Mouse (Mus musculus): Measurements from ENCODE around the gene Ceacam18. TPM values are rescaled to one million over a fixed set of nuclear protein-coding genes. Genes with fewer than 3 reads are reported as not detected.

Gene Ceacam18
- polyA plus RNA-seq, 1 experiment from 2014 or later, result not detected

Other genes with a start within 250 kb of the Ceacam18 start
- 0.28 and 0.32 TPM in 2 replicates for gene Siglecg, start 226.5 kb upstream of the Ceacam18 start, polyA plus RNA-seq (2015; fragmentation: Nextera tagmentation; extraction: Ambion mirVana)
- gene Lim2, start 207.0 kb upstream of the Ceacam18 start, polyA plus RNA-seq (2015; fragmentation: Nextera tagmentation; extraction: Ambion mirVana), result not detected in 2 replicates
- gene Nkg7, start 197.6 kb upstream of the Ceacam18 start, polyA plus RNA-seq (2015; fragmentation: Nextera tagmentation; extraction: Ambion mirVana), result 7.1 and 9.6 TPM in 2 replicates
- gene Cldnd2, start 193.9 kb upstream of the Ceacam18 start, polyA plus RNA-seq (2015; fragmentation: Nextera tagmentation; extraction: Ambion mirVana), result not detected in 2 replicates
- gene Etfb, start 190.6 kb upstream of the Ceacam18 start, polyA plus RNA-seq (2015; fragmentation: Nextera tagmentation; extraction: Ambion mirVana), result 241 and 252 TPM in 2 replicates
- not detected in 2 replicates for gene Gm45233, start 190.6 kb upstream of the Ceacam18 start, polyA plus RNA-seq (2015; fragmentation: Nextera tagmentation; extraction: Ambion mirVana)
- 0.58 and 0.85 TPM in 2 replicates for gene Vsig10l, start 171.6 kb upstream of the Ceacam18 start, polyA plus RNA-seq (2015; fragmentation: Nextera tagmentation; extraction: Ambion mirVana)
- gene Iglon5, start 144.6 kb upstream of the Ceacam18 start, polyA plus RNA-seq (2015; fragmentation: Nextera tagmentation; extraction: Ambion mirVana), result not detected in 2 replicates
- gene 4931406B18Rik, start 128.8 kb upstream of the Ceacam18 start, polyA plus RNA-seq (2015; fragmentation: Nextera tagmentation; extraction: Ambion mirVana), result not detected in 2 replicates
- 1.3 TPM in 2 replicates for gene Cd33, start 90.3 kb upstream of the Ceacam18 start, polyA plus RNA-seq (2015; fragmentation: Nextera tagmentation; extraction: Ambion mirVana)
- gene Zfp658, start 72.5 kb upstream of the Ceacam18 start, polyA plus RNA-seq (2015; fragmentation: Nextera tagmentation; extraction: Ambion mirVana), result 0.20 and 0.27 TPM in 2 replicates
- gene Zfp719, start 55.1 kb upstream of the Ceacam18 start, polyA plus RNA-seq (2015; fragmentation: Nextera tagmentation; extraction: Ambion mirVana), result 2.0 and 2.7 TPM in 2 replicates
- 0.08 TPM in 1 of 2 replicates, not detected in the other for gene Zfp819, start 27.5 kb upstream of the Ceacam18 start, polyA plus RNA-seq (2015; fragmentation: Nextera tagmentation; extraction: Ambion mirVana)
- 1.6 and 1.9 TPM in 2 replicates for gene Siglece, start 25.5 kb downstream of the Ceacam18 start, polyA plus RNA-seq (2015; fragmentation: Nextera tagmentation; extraction: Ambion mirVana)
- gene Ctu1, start 37.3 kb downstream of the Ceacam18 start, polyA plus RNA-seq (2015; fragmentation: Nextera tagmentation; extraction: Ambion mirVana), result 5.2 and 5.3 TPM in 2 replicates
- gene Klk14, start 55.7 kb downstream of the Ceacam18 start, polyA plus RNA-seq (2015; fragmentation: Nextera tagmentation; extraction: Ambion mirVana), result not detected in 2 replicates
- gene Klk13, start 77.9 kb downstream of the Ceacam18 start, polyA plus RNA-seq (2015; fragmentation: Nextera tagmentation; extraction: Ambion mirVana), result not detected in 2 replicates
- gene Klk12, start 134.2 kb downstream of the Ceacam18 start, polyA plus RNA-seq (2015; fragmentation: Nextera tagmentation; extraction: Ambion mirVana), result not detected in 2 replicates
- not detected in 2 replicates for gene Klk11, start 139.9 kb downstream of the Ceacam18 start, polyA plus RNA-seq (2015; fragmentation: Nextera tagmentation; extraction: Ambion mirVana)
- not detected in 2 replicates for gene Klk10, start 146.3 kb downstream of the Ceacam18 start, polyA plus RNA-seq (2015; fragmentation: Nextera tagmentation; extraction: Ambion mirVana)
- gene Klk9, start 157.2 kb downstream of the Ceacam18 start, polyA plus RNA-seq (2015; fragmentation: Nextera tagmentation; extraction: Ambion mirVana), result not detected in 2 replicates
- gene Klk8, start 162.9 kb downstream of the Ceacam18 start, polyA plus RNA-seq (2015; fragmentation: Nextera tagmentation; extraction: Ambion mirVana), result 9.3 and 11.1 TPM in 2 replicates
- gene Klk7, start 176.6 kb downstream of the Ceacam18 start, polyA plus RNA-seq (2015; fragmentation: Nextera tagmentation; extraction: Ambion mirVana), result not detected in 2 replicates
- gene Klk6, start 189.8 kb downstream of the Ceacam18 start, polyA plus RNA-seq (2015; fragmentation: Nextera tagmentation; extraction: Ambion mirVana), result not detected in 2 replicates
- gene Klk5, start 207.3 kb downstream of the Ceacam18 start, polyA plus RNA-seq (2015; fragmentation: Nextera tagmentation; extraction: Ambion mirVana), result not detected in 2 replicates
- gene Klk4, start 246.5 kb downstream of the Ceacam18 start, polyA plus RNA-seq (2015; fragmentation: Nextera tagmentation; extraction: Ambion mirVana), result not detected in 2 replicates